Mouse (Mus musculus) layer of hippocampus, postnatal 14 days (tissue): ENCODE measurements around the gene Grin2c. TPM values are rescaled to one million over a fixed set of nuclear protein-coding genes. Genes with fewer than 3 reads are reported as not detected.
A peak's percentile ranks its signal among the peaks of the same experiment; 100 is the strongest.

Experiments
- DNase-seq, 2 experiments: peaks; one replicate each; pipeline ENCODE4 v3.0.0; 2021 to 2022; ENCODE audit warnings: low spot score in 2 of 2, mixed read lengths in 1 of 2
- microRNA-seq, 2 experiments: library from miRNA; unstranded; fragments of <30 nt; microRNA quantifications; one replicate each; pipeline ENCODE4 v1.2.0; 2021
- total RNA-seq, 2 experiments: library from RNA; stranded (reverse); gene quantifications; 2 replicates each; pipeline ENCODE4 v1.2.3; 2021

Gene Grin2c
- total RNA-seq, 2 experiments from 2014 or later = 41.7 to 47.0 TPM

DNA sequence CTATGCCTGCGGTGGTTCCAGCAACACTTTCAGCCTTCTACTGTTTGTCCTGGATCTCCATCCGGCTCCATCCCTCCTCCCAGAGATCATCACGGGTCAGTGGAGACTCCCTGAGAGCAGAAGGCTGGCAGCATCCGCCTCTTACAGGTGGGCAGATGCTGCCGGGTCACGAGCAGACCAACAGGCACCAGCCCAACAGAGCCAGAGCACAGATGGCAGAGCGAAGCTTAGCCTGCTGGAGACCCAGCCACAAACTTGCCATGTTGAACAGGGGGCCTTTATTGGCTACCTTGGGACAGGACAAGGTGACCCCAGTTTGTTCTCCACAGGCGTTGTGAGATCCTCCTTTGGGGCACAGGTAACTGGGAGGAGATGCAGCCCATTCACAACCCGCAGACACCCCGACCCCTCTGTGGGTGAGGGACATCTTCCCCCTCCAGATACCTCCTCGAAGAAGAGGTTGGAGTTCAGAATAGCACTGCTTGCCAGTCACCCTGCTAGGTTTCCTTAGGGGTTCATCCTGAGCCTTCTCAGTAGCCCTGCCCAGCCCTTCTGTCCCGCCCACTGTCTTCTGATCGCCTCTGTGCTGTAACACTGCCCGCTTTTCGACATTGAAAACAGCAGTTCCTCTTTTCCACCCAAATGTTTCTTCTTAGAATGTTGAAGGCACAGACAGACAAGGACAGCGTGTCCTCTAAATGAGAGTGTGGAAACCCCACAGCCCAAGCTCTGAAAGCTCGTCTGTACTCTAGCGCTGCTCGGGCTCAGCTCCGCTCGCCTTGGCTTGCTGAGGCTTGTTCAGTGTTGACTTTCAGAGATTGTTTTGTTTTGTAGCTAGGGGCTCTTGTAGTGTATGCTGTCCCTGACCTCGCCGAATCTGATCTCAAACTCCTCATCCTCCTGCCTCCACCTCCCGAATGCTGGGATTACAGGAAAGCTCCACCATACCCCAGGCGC lies 58.0 kb downstream of the Grin2c start:
- DNase-seq = no peak

DNA sequence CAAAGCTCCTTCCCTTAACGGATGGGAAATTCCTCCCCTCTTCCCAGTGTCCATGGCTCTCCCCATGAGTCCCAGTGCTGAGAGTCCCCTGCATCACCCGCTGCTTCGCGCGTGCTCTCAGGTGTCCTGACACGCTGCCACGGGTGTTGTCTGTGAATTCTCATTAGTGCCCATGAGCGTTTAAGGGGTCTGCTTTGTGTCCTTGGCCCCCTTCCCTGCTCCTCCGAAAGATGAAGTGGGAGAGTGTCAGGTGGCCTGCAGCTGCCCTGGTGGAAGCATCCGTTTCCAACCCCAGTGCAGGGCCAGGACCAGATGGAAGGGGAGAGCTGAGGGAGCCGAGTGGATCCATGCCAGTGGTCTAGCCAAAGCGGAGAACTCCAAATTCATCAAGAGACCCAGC lies 58.9 kb downstream of the Grin2c start:
- no peak for DNase-seq

DNA sequence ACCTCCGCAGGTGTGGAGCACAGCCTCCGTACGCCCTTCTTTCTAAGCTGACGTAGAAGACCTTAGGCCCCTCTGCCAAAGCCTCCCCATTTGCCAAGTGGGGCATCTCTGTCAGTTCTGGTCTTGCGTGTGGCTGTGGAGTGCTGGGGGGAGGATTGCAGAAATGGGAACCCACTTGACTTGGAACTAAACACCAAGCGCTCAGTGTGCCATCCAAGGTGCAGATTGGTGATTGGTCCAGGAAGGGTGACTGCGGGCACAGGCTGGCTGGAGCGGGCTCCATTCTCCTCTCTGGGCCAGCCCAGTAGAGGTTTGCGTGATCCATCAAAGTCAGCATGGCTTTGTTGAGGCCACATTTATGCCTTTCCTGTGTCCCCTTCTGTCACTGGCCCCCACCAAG lies 64.3 kb downstream of the Grin2c start:
- no peak for DNase-seq

DNA sequence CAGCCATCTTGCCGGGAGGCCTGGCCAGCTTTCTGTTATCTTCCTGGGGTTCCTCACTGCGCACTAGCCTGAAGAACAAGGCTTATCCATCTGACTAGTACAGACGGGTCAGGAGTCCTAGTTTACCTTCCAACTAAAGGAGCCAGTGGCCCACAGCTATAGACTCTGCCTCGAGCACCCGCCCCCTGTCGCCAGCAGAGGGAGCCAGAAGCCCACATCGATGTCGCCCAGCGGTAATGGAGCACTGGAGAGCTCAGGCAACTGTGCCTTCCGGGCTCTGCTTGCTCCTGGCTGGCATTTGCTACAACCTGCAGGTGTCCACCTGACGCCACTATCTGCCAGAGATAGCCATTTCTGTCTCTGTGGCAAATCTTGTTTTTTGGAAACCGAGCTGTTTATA lies 64.7 kb downstream of the Grin2c start:
- DNase-seq = peak; percentile 80 to 87

DNA sequence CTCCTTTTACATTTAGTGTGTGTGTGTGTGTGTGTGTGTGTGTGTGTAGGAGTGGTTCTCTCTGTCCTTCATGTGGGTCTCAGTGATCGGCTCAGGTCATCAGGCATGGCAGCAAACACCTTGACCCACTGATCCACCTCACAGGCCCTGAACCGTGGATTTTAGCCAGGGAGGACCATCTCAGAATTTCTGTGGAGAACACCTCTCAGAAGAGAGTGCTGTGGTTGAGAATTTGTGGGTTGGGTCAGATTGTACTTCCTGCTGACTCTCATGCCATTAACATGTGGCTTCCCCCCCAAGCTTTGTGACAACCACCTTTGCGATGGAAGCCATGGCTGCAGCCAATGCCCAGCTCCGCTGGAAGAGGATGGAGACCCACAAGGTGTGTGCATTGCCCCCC lies 66.5 kb downstream of the Grin2c start:
- no peak for DNase-seq

Small RNA genes lying within 50 kb of the gene (microRNA-seq; reads per million reads assigned to microRNA genes)
- 0 reads per million in 2 experiments for gene Gm25837

Other genes with a start within 250 kb of the Grin2c start
- gene Cd300ld4, start 240.2 kb downstream of the Grin2c start, total RNA-seq = not detected
- 1 to 10 TPM; 2.3 to 2.8 TPM for gene Cd300ld5, start 229.5 kb downstream of the Grin2c start, total RNA-seq
- gene Cd300ld3, start 218.8 kb downstream of the Grin2c start, total RNA-seq = not detected
- not detected for gene Cd300e, start 205.1 kb downstream of the Grin2c start, total RNA-seq
- gene Rab37, start 175.8 kb downstream of the Grin2c start, total RNA-seq = 1 to 10 TPM; 1.6 to 5.1 TPM
- under 1 TPM; 0.35 to 0.76 TPM for gene Cd300lf, start 133.3 kb downstream of the Grin2c start, total RNA-seq
- gene Slc9a3r1, start 103.9 kb downstream of the Grin2c start, total RNA-seq = 10 to 100 TPM; 79.3 to 82.2 TPM
- gene Tmem104, start 79.8 kb downstream of the Grin2c start, total RNA-seq = 10 to 100 TPM; 15.0 to 21.2 TPM
- gene Nat9, start 79.4 kb downstream of the Grin2c start, total RNA-seq = 10 to 100 TPM; 19.3 to 19.9 TPM
- gene Fdxr, start 9.8 kb upstream of the Grin2c start, total RNA-seq = 10 to 100 TPM; 19.4 to 21.3 TPM
- 10 to 100 TPM in 1 of 2 experiments, 1 to 10 TPM in 1; 10.0 to 10.2 TPM for gene Fads6, start 30.4 kb upstream of the Grin2c start, total RNA-seq
- gene Otop2, start 39.9 kb upstream of the Grin2c start, total RNA-seq = not detected
- gene Ush1g, start 54.8 kb upstream of the Grin2c start, total RNA-seq = under 1 TPM; 0.16 to 0.45 TPM
- gene Otop3, start 67.5 kb upstream of the Grin2c start, total RNA-seq = under 1 TPM; 0.14 to 0.17 TPM
- 10 to 100 TPM; 90.0 to 94.3 TPM for gene Hid1, start 100.5 kb upstream of the Grin2c start, total RNA-seq
- 10 to 100 TPM; 18.6 to 21.3 TPM for gene Cdr2l, start 114.7 kb upstream of the Grin2c start, total RNA-seq
- gene Mrpl58, start 136.5 kb upstream of the Grin2c start, total RNA-seq = 10 to 100 TPM; 95.7 to 96.6 TPM
- gene Atp5h, start 152.7 kb upstream of the Grin2c start, total RNA-seq = 100 to 1,000 TPM; 440 to 460 TPM
- gene Kctd2, start 152.9 kb upstream of the Grin2c start, total RNA-seq = 10 to 100 TPM; 59.0 to 68.3 TPM
- not detected for gene Trim80, start 173.3 kb upstream of the Grin2c start, total RNA-seq
- not detected for gene Slc16a5, start 195.2 kb upstream of the Grin2c start, total RNA-seq
- 10 to 100 TPM in 1 of 2 experiments, 1 to 10 TPM in 1; 8.7 to 10.6 TPM for gene Armc7, start 208.4 kb upstream of the Grin2c start, total RNA-seq
- gene Nt5c, start 224.6 kb upstream of the Grin2c start, total RNA-seq = 10 to 100 TPM; 68.8 to 72.5 TPM
- 100 to 1,000 TPM; 188 to 227 TPM for gene Jpt1, start 247.1 kb upstream of the Grin2c start, total RNA-seq